Mouse (Mus musculus) c-Kit-negative CD71-positive TER-119-positive erythroid progenitor cells, embryonic 14.5 days (primary cell): ENCODE data around the gene Tnfrsf1b.

Experiments used
- DNase-seq: peaks from one replicate; pipeline ENCODE4 v3.0.0-alpha.2; 2013; ENCODE audit warnings: low read depth, low spot score

The Tnfrsf1b gene

GRCm38 (mm10) chr4:145220001-145220400, 26.7 kb downstream of the Tnfrsf1b start:
- no peak for DNase-seq

DNA sequence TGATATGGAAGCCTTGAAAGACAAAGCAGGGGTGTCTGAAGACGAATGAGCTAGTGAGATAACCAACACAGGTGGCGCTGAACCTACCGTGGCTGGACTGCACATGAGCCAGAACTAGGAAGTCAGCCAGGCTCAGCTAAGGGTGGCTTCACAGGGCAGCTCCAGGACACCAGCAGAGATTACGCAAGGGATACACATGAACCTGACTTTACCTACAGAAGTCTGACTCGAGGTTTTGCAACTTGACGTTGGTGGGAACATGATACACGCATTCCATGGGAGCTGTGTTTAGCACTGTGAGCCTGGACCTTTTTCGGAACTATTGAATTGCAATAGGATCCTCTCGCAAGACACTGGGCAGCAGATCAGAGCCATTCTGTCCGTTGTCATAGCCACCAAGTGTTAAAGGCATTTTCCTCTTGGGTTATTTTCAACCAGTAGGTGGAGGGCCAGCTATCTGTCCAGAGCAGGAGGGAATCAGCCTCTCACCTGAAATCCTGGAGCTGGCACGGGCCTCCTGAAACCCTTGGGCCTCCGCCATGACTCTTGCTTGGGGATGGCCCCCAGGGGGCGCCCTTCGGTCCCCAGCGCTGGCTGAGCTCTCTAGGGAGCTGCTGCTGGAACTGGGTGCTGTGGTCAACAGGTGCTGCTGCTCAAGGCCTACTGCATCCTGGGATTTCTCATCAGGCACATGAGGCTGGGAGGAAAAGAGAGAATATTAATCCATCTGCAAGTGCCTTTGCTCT, 27.3 kb downstream of the Tnfrsf1b start:
- DNase-seq: no peak

GRCm38 (mm10) chr4:145217837-145218236, 28.8 kb downstream of the Tnfrsf1b start:
- DNase-seq: no peak

DNA sequence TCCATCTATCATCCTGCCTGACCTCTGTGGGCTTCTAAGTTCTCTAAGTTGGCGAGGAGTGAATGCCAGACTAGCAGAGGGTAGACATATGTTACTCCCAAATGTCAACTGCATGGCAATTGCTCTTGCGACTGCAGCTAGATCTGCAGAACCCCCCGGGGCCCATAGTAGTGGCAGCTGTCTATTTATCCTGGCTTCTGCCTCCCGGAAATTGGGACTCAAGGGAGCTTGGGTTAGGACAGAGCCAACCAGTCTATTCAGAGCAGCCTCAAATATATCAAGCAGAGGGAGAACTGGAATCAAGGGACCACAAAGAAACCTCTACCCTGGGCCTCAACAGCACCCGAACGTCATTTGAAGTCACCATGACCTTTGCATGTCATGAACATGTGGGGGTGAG, 29.6 kb downstream of the Tnfrsf1b start:
- no peak for DNase-seq

- DNase-seq: no peak
These were observed 31.3 kb downstream of the Tnfrsf1b start for GRCm38 (mm10) chr4:145215396-145215795.

- DNase-seq: no peak
These were observed 31.9 kb downstream of the Tnfrsf1b start for GRCm38 (mm10) chr4:145214786-145215174.

DNA sequence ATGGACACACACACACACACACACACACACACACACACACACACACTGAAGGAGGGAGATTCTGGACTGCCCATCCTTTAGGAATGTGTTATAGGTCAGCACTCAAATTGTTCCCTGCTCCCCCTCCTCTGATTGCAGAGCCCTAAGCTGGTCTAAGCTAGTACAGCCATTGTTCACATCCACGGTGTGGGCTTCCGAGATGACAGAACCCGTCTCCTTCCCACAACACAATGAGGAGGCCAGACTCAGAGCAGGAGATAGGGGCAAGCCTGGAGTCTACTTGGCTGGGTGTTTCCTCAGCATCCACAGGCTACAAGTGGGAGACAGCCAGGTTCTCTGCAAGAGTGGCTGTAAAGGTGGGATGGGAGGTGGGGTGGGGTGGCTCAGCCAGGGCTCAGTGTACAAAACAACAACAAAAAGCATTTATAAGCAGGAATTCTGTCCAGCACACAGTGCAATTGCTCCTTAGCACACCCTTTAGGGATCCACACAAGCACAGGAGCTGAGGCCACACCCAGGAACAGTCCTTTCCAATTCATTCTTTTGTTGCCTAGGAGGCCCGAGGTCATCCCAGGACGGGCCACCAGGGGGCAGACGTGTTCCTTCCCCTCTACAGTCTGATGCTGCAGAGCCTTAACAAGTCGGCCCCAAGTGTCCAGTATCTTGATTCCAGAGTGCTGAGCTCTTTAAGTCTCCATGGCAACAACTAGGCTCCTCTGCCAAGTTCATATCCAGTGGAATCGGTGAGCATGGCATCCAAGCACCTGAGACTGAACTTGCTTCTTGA, 32.5 kb downstream of the Tnfrsf1b start:
- DNase-seq: peak; percentile 64

- DNase-seq: no peak
These were observed 35.6 kb downstream of the Tnfrsf1b start for GRCm38 (mm10) chr4:145211076-145211475.

DNA sequence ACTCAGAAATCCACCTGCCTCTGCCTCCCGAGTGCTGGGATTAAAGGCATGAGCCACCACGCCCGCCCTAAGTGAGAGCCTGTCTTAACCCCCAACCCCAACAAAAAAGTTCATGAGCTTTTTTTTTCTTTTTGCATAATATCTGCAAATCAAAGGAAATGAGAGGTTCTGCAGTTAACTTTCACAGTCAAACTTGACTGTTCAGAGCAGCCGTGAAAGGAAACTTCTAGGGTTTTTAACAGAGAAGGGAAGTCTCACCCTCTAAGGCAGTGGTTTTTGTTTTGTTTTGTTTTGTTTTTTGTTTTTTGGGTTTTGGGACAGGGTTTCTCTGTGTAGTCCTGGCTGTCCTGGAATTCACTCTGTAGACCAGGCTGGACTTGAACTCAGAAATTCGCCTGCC, 36.1 kb downstream of the Tnfrsf1b start:
- DNase-seq: no peak

- DNase-seq: no peak
These were observed 37.0 kb downstream of the Tnfrsf1b start for GRCm38 (mm10) chr4:145209690-145210088.

DNA sequence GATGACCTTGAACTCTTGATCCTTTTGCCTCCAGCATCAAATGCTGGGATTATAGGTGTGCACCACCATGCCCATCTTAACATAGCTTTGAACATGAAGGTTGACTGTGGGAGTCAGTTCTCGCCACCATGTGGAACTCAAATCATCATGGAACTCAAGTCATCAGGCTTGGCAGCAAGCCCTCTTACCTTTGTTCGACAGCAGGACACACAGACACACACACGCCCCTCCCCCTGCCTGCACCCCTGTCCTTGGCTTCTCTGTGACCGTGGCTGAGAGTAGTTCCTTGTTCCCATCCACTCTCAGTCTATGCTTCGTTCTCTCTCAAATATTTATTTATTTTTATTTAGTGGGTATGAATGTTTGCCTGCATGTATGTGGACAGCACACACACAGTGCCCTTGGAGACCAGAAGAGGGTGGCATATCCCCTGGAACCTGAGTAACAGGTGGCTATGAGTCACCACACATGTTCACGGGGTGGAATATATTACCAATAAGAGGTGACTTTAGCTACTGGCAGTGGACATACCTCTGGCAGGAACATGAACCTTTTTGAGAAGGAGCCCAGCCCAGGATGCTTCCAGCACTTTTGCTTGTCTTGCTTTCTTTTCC, 37.5 kb downstream of the Tnfrsf1b start:
- no peak for DNase-seq

GRCm38 (mm10) chr4:145207718-145208371, 38.8 kb downstream of the Tnfrsf1b start:
- DNase-seq: no peak

DNA sequence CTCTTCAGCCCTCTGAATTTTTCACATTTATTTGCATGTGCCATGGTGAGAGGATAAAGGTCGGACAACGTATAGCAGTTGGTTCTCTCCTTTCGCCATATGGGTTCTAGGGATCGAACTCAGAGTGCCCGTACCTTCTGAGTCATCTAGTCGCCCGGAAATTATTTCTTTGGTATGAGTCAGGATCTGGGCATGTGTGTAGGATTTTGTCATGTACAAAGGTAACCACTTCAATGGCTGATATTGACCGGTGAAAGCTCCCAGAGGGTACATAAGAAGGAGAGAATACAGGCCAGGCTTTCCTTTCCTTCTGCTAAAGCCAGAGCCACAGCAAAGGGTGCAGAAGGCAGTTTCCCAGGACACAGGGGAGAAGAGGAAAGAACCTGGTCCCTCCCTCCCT, 41.9 kb downstream of the Tnfrsf1b start:
- DNase-seq: no peak

DNA sequence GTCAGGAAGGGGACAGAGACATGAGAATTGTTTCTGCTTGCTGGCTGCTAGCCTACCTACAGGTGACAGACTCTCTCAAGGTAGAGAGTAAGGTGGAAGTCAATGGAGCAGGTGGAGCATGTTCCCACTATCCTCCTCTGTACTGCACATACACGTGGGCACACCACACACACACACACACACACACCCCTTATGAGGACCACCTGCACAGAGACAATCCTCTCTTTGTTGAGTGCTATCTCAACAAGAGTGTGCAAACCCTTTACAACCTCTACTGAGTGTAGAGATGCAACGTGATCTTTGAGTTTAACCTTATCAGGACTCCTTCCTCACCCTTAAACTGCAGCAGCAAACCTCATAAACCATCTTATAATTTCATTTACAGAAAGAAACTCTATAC, 43.4 kb downstream of the Tnfrsf1b start:
- DNase-seq: no peak

- no peak for DNase-seq
These were observed 45.2 kb downstream of the Tnfrsf1b start for GRCm38 (mm10) chr4:145201424-145201823.

GRCm38 (mm10) chr4:145199982-145200699, 46.5 kb downstream of the Tnfrsf1b start:
- DNase-seq: peak; percentile 40

GRCm38 (mm10) chr4:145196586-145196985, 50.1 kb downstream of the Tnfrsf1b start:
- DNase-seq: no peak

DNA sequence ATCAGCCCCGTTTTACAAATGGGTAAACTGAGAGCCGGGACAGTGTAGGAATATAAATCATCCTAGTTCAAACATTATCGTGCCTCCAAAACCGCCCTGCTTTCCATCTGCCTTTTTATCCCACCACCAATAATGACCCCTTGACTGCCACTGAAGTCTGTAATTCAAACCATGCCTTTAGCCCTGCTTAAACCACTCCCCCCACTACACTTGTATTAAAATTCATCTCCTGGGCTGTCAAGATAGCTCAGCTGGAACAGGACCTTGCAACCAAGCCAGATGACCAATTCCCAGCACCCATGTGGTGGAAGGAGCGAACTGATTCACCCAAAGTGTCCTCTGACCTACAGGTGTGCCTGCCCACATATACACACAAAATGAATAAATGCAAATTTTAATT, 51.5 kb downstream of the Tnfrsf1b start:
- DNase-seq: peak; percentile 13

DNA sequence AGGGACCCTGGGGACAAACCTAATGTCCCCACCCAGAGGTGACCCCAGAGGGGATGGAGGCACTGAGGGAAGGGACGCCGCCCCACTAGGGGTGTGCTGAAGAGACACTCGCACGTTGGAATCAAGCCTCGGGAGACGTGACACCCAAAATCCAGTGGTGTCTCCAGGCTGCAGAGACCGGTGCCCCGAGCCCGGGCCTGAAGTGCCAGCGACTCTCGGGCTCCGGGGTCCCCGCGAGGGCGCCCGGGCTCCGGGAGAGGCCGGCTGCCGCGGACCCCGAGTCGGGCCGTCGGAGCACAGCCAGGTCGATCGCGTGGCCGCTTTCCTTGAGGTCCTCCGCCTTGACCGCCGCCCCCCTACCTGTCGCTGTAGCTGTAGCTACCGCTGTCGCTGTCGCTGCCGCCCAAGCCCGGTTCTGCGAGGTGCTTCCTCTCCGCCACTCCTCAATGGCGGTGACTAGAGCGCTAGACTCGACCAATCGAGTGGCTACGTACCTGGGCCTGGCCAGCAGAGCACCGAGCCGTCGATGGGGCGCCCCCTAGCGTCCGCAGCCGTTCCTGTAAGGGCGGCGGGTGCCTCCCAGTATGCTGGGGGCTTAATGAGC, 52.0 kb downstream of the Tnfrsf1b start, which contains the start of gene Vps13d:
Vps13d (minus strand) TSS at position 447 of the 604 bp plus-strand sequence.
- DNase-seq: peak; percentile 85

- DNase-seq: peak; percentile 32
These were observed 52.6 kb downstream of the Tnfrsf1b start for GRCm38 (mm10) chr4:145193991-145194511.

GRCm38 (mm10) chr4:145193406-145193805, 53.3 kb downstream of the Tnfrsf1b start:
- DNase-seq: no peak
